Mouse (Mus musculus): Measurements from ENCODE around the gene 1700102P08Rik. TPM values are rescaled to one million over a fixed set of nuclear protein-coding genes. Genes with fewer than 3 reads are reported as not detected.

1700102P08Rik gene
- polyA plus RNA-seq (2012; fragmentation: generic; extraction: Trizol) = 0.17 TPM

- Histone ChIP-seq H3K4me2 (ENCODE audit: low read depth) (no peak within 1 kb of the TSS), H3K36me3 (ENCODE audit: control insufficient read depth, insufficient read depth) (peaks cover 18% of the 10 kb centered on the region), H3K27me3 (ENCODE audit: control insufficient read depth, insufficient read depth, insufficient read length) (no peaks in the 10 kb centered on the region), H3K79me2 (ENCODE audit: control insufficient read depth, insufficient read depth) (no peaks in the 10 kb centered on the region), H3K4me3 (no peak within 1 kb of the TSS), H3ac (ENCODE audit: control insufficient read depth, insufficient read length) (no peak within 1 kb of the TSS)
- TF ChIP-seq TCF3 (IDR thresholded peaks at IDR 0.05; ENCODE audit: insufficient read length, low read depth) (no peak), CEBPB (IDR thresholded peaks at IDR 0.05; ENCODE audit: insufficient read depth, poor library complexity, severe bottlenecking) (no peak), MAX (IDR thresholded peaks at IDR 0.05; ENCODE audit: low read depth) (no peak), TCF12 (IDR thresholded peaks at IDR 0.05; ENCODE audit: insufficient read depth, poor library complexity, severe bottlenecking) (no peak), MYOD1 (IDR thresholded peaks at IDR 0.05; ENCODE audit: control insufficient read depth in 1 of 3, insufficient read length in 2 of 3, low read depth in 2 of 3) (no peak), E2F4 (IDR thresholded peaks at IDR 0.05; ENCODE audit: insufficient read depth) (no peak), MYOG (IDR thresholded peaks at IDR 0.05; ENCODE audit: control insufficient read depth in 1 of 3, insufficient read depth in 1 of 3, insufficient read length in 2 of 3, low read depth in 2 of 3) (no peak), REST (IDR thresholded peaks at IDR 0.05; ENCODE audit: insufficient read depth, insufficient read length) (no peak), SRF (IDR thresholded peaks at IDR 0.05; ENCODE audit: control insufficient read depth, insufficient read length, low read depth) (no peak), POLR2A (IDR thresholded peaks at IDR 0.05; ENCODE audit: insufficient read length, low read depth) (no peak), USF1 (IDR thresholded peaks at IDR 0.05; ENCODE audit: low read depth) (no peak), POLR2AphosphoS2 (IDR thresholded peaks at IDR 0.05; ENCODE audit: insufficient read length, low read depth) (no peak)
These were observed at the start of gene 1700102P08Rik for GRCm38 (mm10) chr9:108392676-108393075. Gene 1700102P08Rik (plus strand): TSS chr9:108392805.

- TF ChIP-seq E2F4 (IDR thresholded peaks at IDR 0.05; ENCODE audit: insufficient read depth) (no peak), USF1 (IDR thresholded peaks at IDR 0.05; ENCODE audit: low read depth) (no peak), TCF3 (IDR thresholded peaks at IDR 0.05; ENCODE audit: insufficient read length, low read depth) (no peak), TCF12 (IDR thresholded peaks at IDR 0.05; ENCODE audit: insufficient read depth, poor library complexity, severe bottlenecking) (no peak), POLR2AphosphoS2 (IDR thresholded peaks at IDR 0.05; ENCODE audit: insufficient read length, low read depth) (no peak), POLR2A (IDR thresholded peaks at IDR 0.05; ENCODE audit: insufficient read length, low read depth) (no peak), MYOD1 (IDR thresholded peaks at IDR 0.05; ENCODE audit: control insufficient read depth in 1 of 3, insufficient read length in 2 of 3, low read depth in 2 of 3) (no peak), CEBPB (IDR thresholded peaks at IDR 0.05; ENCODE audit: insufficient read depth, poor library complexity, severe bottlenecking) (no peak), SRF (IDR thresholded peaks at IDR 0.05; ENCODE audit: control insufficient read depth, insufficient read length, low read depth) (no peak), REST (IDR thresholded peaks at IDR 0.05; ENCODE audit: insufficient read depth, insufficient read length) (no peak), MAX (IDR thresholded peaks at IDR 0.05; ENCODE audit: low read depth) (no peak), MYOG (IDR thresholded peaks at IDR 0.05; ENCODE audit: control insufficient read depth in 1 of 3, insufficient read depth in 1 of 3, insufficient read length in 2 of 3, low read depth in 2 of 3) (no peak)
- Histone ChIP-seq H3K4me3 (no peak overlapping the region), H3K36me3 (ENCODE audit: control insufficient read depth, insufficient read depth) (no peaks in the 10 kb centered on the region), H3ac (ENCODE audit: control insufficient read depth, insufficient read length) (no peak overlapping the region), H3K79me2 (ENCODE audit: control insufficient read depth, insufficient read depth) (peaks cover 16% of the 10 kb centered on the region), H3K4me2 (ENCODE audit: low read depth) (no peak overlapping the region), H3K27me3 (ENCODE audit: control insufficient read depth, insufficient read depth, insufficient read length) (no peaks in the 10 kb centered on the region)
These were observed 49.3 kb upstream of the 1700102P08Rik start for GRCm38 (mm10) chr9:108343331-108343730.

GRCm38 (mm10) chr9:108343835-108344234, 48.8 kb upstream of the 1700102P08Rik start:
- Histone ChIP-seq H3K4me3 (no peak overlapping the region), H3ac (ENCODE audit: control insufficient read depth, insufficient read length) (no peak overlapping the region), H3K36me3 (ENCODE audit: control insufficient read depth, insufficient read depth) (no peaks in the 10 kb centered on the region), H3K27me3 (ENCODE audit: control insufficient read depth, insufficient read depth, insufficient read length) (no peaks in the 10 kb centered on the region), H3K79me2 (ENCODE audit: control insufficient read depth, insufficient read depth) (peaks cover 21% of the 10 kb centered on the region), H3K4me2 (ENCODE audit: low read depth) (no peak overlapping the region)
- TF ChIP-seq POLR2AphosphoS2 (IDR thresholded peaks at IDR 0.05; ENCODE audit: insufficient read length, low read depth) (no peak), MYOD1 (IDR thresholded peaks at IDR 0.05; ENCODE audit: control insufficient read depth in 1 of 3, insufficient read length in 2 of 3, low read depth in 2 of 3) (no peak), TCF12 (IDR thresholded peaks at IDR 0.05; ENCODE audit: insufficient read depth, poor library complexity, severe bottlenecking) (no peak), E2F4 (IDR thresholded peaks at IDR 0.05; ENCODE audit: insufficient read depth) (no peak), POLR2A (IDR thresholded peaks at IDR 0.05; ENCODE audit: insufficient read length, low read depth) (no peak), SRF (IDR thresholded peaks at IDR 0.05; ENCODE audit: control insufficient read depth, insufficient read length, low read depth) (no peak), MAX (IDR thresholded peaks at IDR 0.05; ENCODE audit: low read depth) (no peak), TCF3 (IDR thresholded peaks at IDR 0.05; ENCODE audit: insufficient read length, low read depth) (no peak), USF1 (IDR thresholded peaks at IDR 0.05; ENCODE audit: low read depth) (no peak), REST (IDR thresholded peaks at IDR 0.05; ENCODE audit: insufficient read depth, insufficient read length) (no peak), CEBPB (IDR thresholded peaks at IDR 0.05; ENCODE audit: insufficient read depth, poor library complexity, severe bottlenecking) (no peak), MYOG (IDR thresholded peaks at IDR 0.05; ENCODE audit: control insufficient read depth in 1 of 3, insufficient read depth in 1 of 3, insufficient read length in 2 of 3, low read depth in 2 of 3) (no peak)

- no peak for TF ChIP-seq TCF3 (IDR thresholded peaks at IDR 0.05; ENCODE audit: insufficient read length, low read depth)
- no peak overlapping the region for H3ac ChIP-seq (ENCODE audit: control insufficient read depth, insufficient read length)
- no peak overlapping the region for H3K4me2 ChIP-seq (ENCODE audit: low read depth)
- H3K79me2 ChIP-seq (ENCODE audit: control insufficient read depth, insufficient read depth) = peaks cover 26% of the 10 kb centered on the region
- H3K4me3 ChIP-seq = no peak overlapping the region
- H3K36me3 ChIP-seq (ENCODE audit: control insufficient read depth, insufficient read depth) = no peaks in the 10 kb centered on the region
- H3K27me3 ChIP-seq (ENCODE audit: control insufficient read depth, insufficient read depth, insufficient read length) = no peaks in the 10 kb centered on the region
These were observed 48.1 kb upstream of the 1700102P08Rik start for GRCm38 (mm10) chr9:108344471-108344870.

GRCm38 (mm10) chr9:108347024-108347423, 45.6 kb upstream of the 1700102P08Rik start:
- Histone ChIP-seq H3K79me2 (ENCODE audit: control insufficient read depth, insufficient read depth) (peaks cover 36% of the 10 kb centered on the region), H3K4me3 (peak overlapping the region; percentile 87), H3K27me3 (ENCODE audit: control insufficient read depth, insufficient read depth, insufficient read length) (no peaks in the 10 kb centered on the region), H3ac (ENCODE audit: control insufficient read depth, insufficient read length) (peak overlapping the region; percentile 98), H3K4me2 (ENCODE audit: low read depth) (peak overlapping the region; percentile 90), H3K36me3 (ENCODE audit: control insufficient read depth, insufficient read depth) (peaks cover 22% of the 10 kb centered on the region)
- TF ChIP-seq POLR2AphosphoS2 (IDR thresholded peaks at IDR 0.05; ENCODE audit: insufficient read length, low read depth) (no peak), TCF3 (IDR thresholded peaks at IDR 0.05; ENCODE audit: insufficient read length, low read depth) (no peak), MYOD1 (IDR thresholded peaks at IDR 0.05; ENCODE audit: control insufficient read depth in 1 of 3, insufficient read length in 2 of 3, low read depth in 2 of 3) (no peak), MAX (IDR thresholded peaks at IDR 0.05; ENCODE audit: low read depth) (no peak), E2F4 (IDR thresholded peaks at IDR 0.05; ENCODE audit: insufficient read depth) (no peak)

All from myocyte (in vitro differentiated cells).